Mouse (Mus musculus) brain, embryonic 14.5 days (tissue): ENCODE data around the gene Prpf31.

Experiments
- CTCF ChIP-seq: fragments of 200-500 bp; IDR thresholded peaks from 2 replicates; pipeline ENCODE4 v1.5.1; 2012; ENCODE audit warnings: inconsistent platforms, mild to moderate bottlenecking, moderate library complexity, borderline replicate concordance; ENCODE audit not compliant: insufficient read depth, insufficient read length; ENCODE audit errors: extremely low read depth
- POLR2A ChIP-seq: fragments of 200-500 bp; IDR thresholded peaks from 2 replicates; pipeline ENCODE4 v1.6.1; 2012; ENCODE audit warnings: mild to moderate bottlenecking, inconsistent platforms, borderline replicate concordance; ENCODE audit not compliant: poor library complexity, insufficient read depth, insufficient read length, severe bottlenecking; ENCODE audit errors: extremely low read depth

GRCm38 (mm10) chr7:3586255-3586654 lies 43.5 kb upstream of the Prpf31 start:
- TF ChIP-seq CTCF (no peak), POLR2A (no peak)
